Mouse (Mus musculus) liver, embryonic 15.5 days (tissue): ENCODE measurements around the gene Ms4a14. TPM values are rescaled to one million over a fixed set of nuclear protein-coding genes. Genes with fewer than 3 reads are reported as not detected.

Experiments used
- ATAC-seq: fragments of 200-750 bp; cut with Nextera tagmentation; 2 replicates; pipeline ENCODE4 v1.8.0; 2017; ENCODE audit warnings: moderate number of reproducible peaks, mild to moderate bottlenecking, moderate library complexity; ENCODE audit not compliant: insufficient read depth
- H3K27ac ChIP-seq: fragments of 300-500 bp; sonication (generic); replicated peaks from 2 replicates; pipeline ENCODE4 v1.5.1; 2015; ENCODE audit warnings: mild to moderate bottlenecking, inconsistent platforms
- H3K27me3 ChIP-seq: fragments of 300-500 bp; sonication (generic); 2 replicates; pipeline ENCODE4 v1.6.1; 2015; ENCODE audit warnings: mild to moderate bottlenecking, inconsistent platforms
- H3K36me3 ChIP-seq: fragments of 300-500 bp; sonication (generic); replicated peaks from 2 replicates; pipeline ENCODE4 v1.6.1; 2015; ENCODE audit warnings: moderate library complexity, mild to moderate bottlenecking, inconsistent platforms
- H3K4me1 ChIP-seq: fragments of 300-500 bp; sonication (generic); replicated peaks from 2 replicates; pipeline ENCODE4 v1.6.1; 2015; ENCODE audit warnings: inconsistent platforms
- H3K4me2 ChIP-seq: fragments of 300-500 bp; sonication (generic); 2 replicates; pipeline ENCODE4 v1.6.1; 2015; ENCODE audit warnings: moderate library complexity, mild to moderate bottlenecking, inconsistent platforms
- H3K4me3 ChIP-seq: fragments of 300-500 bp; sonication (generic); replicated peaks from 2 replicates; pipeline ENCODE4 v1.5.1; 2015; ENCODE audit warnings: mild to moderate bottlenecking, inconsistent platforms
- H3K9ac ChIP-seq: fragments of 300-500 bp; sonication (generic); 2 replicates; pipeline ENCODE4 v1.6.1; 2015; ENCODE audit warnings: moderate library complexity, mild to moderate bottlenecking, inconsistent platforms
- H3K9me3 ChIP-seq: fragments of 300-500 bp; sonication (generic); replicated peaks from 2 replicates; pipeline ENCODE4 v1.6.1; 2016; ENCODE audit warnings: inconsistent platforms
- WGBS: fragments of 180-500 bp; shearing (Covaris S2); methylation state at CpG from one replicate; pipeline ENCODE4 v1.1.7; 2015; ENCODE audit warnings: mixed read lengths; ENCODE audit not compliant: insufficient replicate concordance; 5-methylcytosine and 5-hydroxymethylcytosine counted together
- polyA plus RNA-seq: library from polyadenylated mRNA; unstranded; fragments of >200 nt; fragmentation: Nextera tagmentation; extraction: Ambion mirVana; gene quantifications from 2 replicates; pipeline ENCODE4 v1.2.1, GENCODE M21; 2015

Gene Ms4a14
- not detected in 2 replicates for polyA plus RNA-seq

DNA sequence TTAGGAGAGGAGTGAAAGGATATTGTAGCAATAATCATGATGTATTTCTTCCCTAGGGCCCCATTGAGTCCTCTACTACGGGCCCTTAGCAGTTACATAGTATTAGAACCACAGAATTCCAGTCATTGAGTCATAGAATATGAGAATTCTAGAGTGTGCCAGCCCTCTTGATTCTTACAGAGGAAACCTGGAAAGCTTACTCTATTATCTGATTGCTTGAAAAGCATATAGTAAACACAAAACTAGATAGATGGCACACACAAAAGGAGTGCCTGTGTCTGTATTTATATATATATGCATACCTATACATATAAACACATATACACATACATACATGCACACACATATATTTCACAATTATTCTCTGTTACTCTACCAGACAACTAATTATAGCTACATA, at the start of gene Ms4a14:
Ms4a14 (minus strand) TSS at position 101 of the 400 bp plus-strand sequence.
- Histone ChIP-seq H3K4me3 (no peak within 1 kb of the TSS), H3K27me3 (no peaks in the 10 kb centered on the region), H3K36me3 (no peaks in the 10 kb centered on the region), H3K9me3 (no peaks in the 10 kb centered on the region), H3K4me1 (no peaks in the 10 kb centered on the region), H3K27ac (no peak within 1 kb of the TSS), H3K9ac (no peak within 1 kb of the TSS), H3K4me2 (no peak within 1 kb of the TSS)
- WGBS: 46% methylated on average over 1 of the region's 1 CpGs
- ATAC-seq: no peak

- no peak for ATAC-seq
- Histone ChIP-seq H3K27me3 (no peaks in the 10 kb centered on the region), H3K36me3 (no peaks in the 10 kb centered on the region), H3K4me1 (no peaks in the 10 kb centered on the region), H3K9me3 (no peaks in the 10 kb centered on the region), H3K4me2 (no peak overlapping the region), H3K27ac (no peak overlapping the region), H3K4me3 (no peak overlapping the region), H3K9ac (no peak overlapping the region)
Measured at GRCm38 (mm10) chr19:11362002-11362401, 47.7 kb upstream of the Ms4a14 start.

DNA sequence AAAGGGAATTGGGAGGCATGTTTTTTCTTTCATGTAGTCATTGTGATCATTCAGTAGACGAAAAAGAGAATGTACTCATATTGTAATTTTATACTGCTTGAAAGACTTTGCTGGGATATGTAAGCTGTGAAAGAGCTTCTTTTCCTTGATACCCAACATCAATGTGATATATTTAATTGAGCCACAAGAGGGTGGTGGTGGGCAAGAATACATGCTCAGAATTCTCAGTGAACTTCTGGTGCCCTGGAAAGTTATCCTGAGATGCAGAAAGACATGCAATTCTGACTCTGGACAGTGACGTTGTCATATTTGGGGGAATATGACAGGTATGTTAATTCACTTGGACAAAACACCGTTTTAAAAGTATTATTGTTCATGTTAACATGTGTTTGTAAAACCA, 45.9 kb upstream of the Ms4a14 start:
- Histone ChIP-seq H3K27me3 (no peaks in the 10 kb centered on the region), H3K9me3 (no peaks in the 10 kb centered on the region), H3K4me3 (no peak overlapping the region), H3K4me2 (no peak overlapping the region), H3K27ac (no peak overlapping the region), H3K4me1 (no peaks in the 10 kb centered on the region), H3K9ac (no peak overlapping the region), H3K36me3 (no peaks in the 10 kb centered on the region)
- WGBS: 42% methylated on average over 3 of the region's 3 CpGs
- no peak for ATAC-seq

DNA sequence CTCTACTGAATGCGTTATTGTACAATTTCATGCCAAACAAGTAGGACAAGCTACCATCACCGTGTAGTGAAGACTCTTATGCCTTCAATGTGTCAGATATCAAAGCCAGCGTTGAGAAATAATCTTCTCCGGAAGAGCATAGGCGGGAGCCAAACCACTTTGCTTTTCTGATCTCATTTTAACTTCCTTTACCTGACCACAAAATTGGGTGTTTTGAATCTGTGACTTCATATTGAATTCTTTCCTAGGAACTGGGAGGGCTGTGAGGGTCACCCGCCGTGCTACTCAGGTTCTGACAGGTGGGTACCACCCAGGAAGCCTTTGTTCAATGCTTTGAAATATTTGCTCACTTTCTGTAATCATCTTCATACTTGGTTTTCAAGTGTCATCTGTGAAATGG, 41.5 kb upstream of the Ms4a14 start:
- 31% methylated on average over 7 of the region's 7 CpGs for WGBS
- Histone ChIP-seq H3K9me3 (no peaks in the 10 kb centered on the region), H3K4me2 (no peak overlapping the region), H3K4me3 (no peak overlapping the region), H3K9ac (no peak overlapping the region), H3K27ac (no peak overlapping the region), H3K4me1 (no peaks in the 10 kb centered on the region), H3K36me3 (no peaks in the 10 kb centered on the region), H3K27me3 (no peaks in the 10 kb centered on the region)
- ATAC-seq: no peak

DNA sequence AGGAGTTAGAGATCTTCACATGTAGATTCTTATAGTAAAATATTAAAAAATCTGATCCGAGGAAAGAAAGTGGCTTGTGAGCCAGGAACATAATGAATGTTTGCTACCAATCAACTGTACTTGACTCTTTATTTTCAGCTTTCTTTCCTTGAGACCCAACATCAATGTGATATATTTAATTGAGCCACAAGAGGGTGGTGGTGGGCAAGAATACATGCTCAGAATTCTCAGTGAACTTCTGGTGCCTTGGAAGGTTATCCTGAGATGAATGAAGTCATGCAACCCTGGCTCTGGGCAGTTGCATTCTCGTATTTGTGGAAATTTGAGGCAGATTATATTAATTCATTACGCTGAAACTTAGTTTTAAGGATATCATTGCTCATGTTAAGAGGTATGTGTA, 37.6 kb upstream of the Ms4a14 start:
- no peak for ATAC-seq
- Histone ChIP-seq H3K4me1 (no peaks in the 10 kb centered on the region), H3K4me2 (no peak overlapping the region), H3K27me3 (no peaks in the 10 kb centered on the region), H3K9me3 (no peaks in the 10 kb centered on the region), H3K27ac (no peak overlapping the region), H3K36me3 (no peaks in the 10 kb centered on the region), H3K4me3 (no peak overlapping the region), H3K9ac (no peak overlapping the region)
- WGBS: 24% methylated on average over 3 of the region's 3 CpGs

DNA sequence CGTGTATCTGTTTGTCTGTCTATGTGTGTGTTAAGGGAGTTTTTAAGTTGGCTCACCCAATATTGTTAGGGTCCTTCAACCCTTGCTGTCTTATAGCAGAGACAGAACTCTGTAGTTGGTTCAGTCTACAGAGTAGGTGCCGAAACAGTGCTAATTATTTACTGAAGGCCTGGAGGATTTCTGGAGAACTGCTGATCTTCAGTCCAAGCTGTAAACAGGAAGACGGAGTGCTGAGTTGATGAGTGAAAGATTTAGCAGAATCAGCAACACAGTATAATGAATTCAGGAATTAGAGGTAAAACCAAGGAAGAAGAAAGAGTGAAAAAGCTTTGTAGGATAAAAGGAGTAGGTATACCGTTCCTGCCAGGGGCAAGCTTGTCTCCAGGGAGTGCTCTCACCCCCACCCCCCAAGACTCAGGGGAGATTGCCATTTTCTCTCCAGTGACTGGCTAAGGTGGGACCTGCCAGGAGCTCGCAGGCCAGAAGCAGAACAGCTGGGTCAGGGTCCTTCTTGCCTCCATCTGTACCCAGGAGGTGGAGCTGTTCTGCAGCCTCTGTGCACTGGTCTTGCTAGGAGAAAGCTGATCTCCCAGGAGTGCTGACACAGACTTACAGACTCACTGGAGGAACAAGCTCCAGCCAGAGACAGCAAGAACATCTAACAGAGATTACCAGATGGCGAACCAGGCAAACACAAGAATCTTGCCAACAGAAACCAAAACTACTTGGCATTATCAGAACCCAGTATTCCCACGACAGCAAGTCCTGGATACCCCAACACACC, 35.6 kb upstream of the Ms4a14 start:
- Histone ChIP-seq H3K27ac (no peak overlapping the region), H3K4me3 (no peak overlapping the region), H3K9ac (no peak overlapping the region), H3K27me3 (no peaks in the 10 kb centered on the region), H3K4me1 (no peaks in the 10 kb centered on the region), H3K36me3 (no peaks in the 10 kb centered on the region), H3K4me2 (no peak overlapping the region), H3K9me3 (no peaks in the 10 kb centered on the region)
- ATAC-seq: no peak
- 41% methylated on average over 7 of the region's 7 CpGs for WGBS

GRCm38 (mm10) chr19:11343992-11344391, 29.7 kb upstream of the Ms4a14 start:
- Histone ChIP-seq H3K4me1 (no peaks in the 10 kb centered on the region), H3K4me3 (no peak overlapping the region), H3K36me3 (no peaks in the 10 kb centered on the region), H3K9me3 (no peaks in the 10 kb centered on the region), H3K27me3 (no peaks in the 10 kb centered on the region), H3K27ac (no peak overlapping the region), H3K4me2 (no peak overlapping the region), H3K9ac (no peak overlapping the region)
- no peak for ATAC-seq

- no peak overlapping the region for H3K27ac ChIP-seq
- no peak overlapping the region for H3K4me2 ChIP-seq
- no peaks in the 10 kb centered on the region for H3K27me3 ChIP-seq
- H3K4me3 ChIP-seq: no peak overlapping the region
- H3K9ac ChIP-seq: no peak overlapping the region
- no peaks in the 10 kb centered on the region for H3K4me1 ChIP-seq
- H3K9me3 ChIP-seq: no peaks in the 10 kb centered on the region
- H3K36me3 ChIP-seq: no peaks in the 10 kb centered on the region
- no peak for ATAC-seq
Measured at GRCm38 (mm10) chr19:11343147-11343546, 28.9 kb upstream of the Ms4a14 start.

DNA sequence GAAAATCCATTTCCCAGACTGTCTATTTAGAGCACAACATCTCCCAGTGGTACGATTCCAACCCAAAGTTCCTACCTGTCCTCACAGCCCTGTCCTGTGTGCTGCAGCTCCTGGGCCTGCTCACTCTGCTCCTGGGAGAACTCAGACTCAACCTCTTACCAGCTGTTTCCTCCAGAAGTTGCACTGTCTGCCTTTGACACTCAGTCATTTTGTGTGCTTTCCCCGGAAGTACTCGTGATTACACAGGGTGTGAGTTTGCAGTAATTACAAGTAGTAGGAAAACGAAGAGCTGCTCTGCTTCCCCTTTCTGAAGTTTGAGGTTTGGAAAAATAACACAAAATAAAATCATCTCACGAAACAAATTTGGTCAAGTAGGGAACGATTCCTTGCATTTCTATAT, 21.7 kb upstream of the Ms4a14 start, which contains the start of gene Ms4a7:
Ms4a7 (minus strand) TSS at position 215 of the 400 bp plus-strand sequence.
- Histone ChIP-seq H3K36me3 (no peaks in the 10 kb centered on the region), H3K4me1 (no peaks in the 10 kb centered on the region), H3K4me3 (no peak within 1 kb of the TSS), H3K9me3 (no peaks in the 10 kb centered on the region), H3K27me3 (no peaks in the 10 kb centered on the region), H3K4me2 (no peak within 1 kb of the TSS), H3K27ac (no peak within 1 kb of the TSS), H3K9ac (no peak within 1 kb of the TSS)
- whole genome bisulfite sequencing: 33% methylated on average over 6 of the region's 6 CpGs
- ATAC-seq: no peak

GRCm38 (mm10) chr19:11321123-11321522, 6.9 kb upstream of the Ms4a14 start:
- WGBS: 40% methylated on average over 1 of the region's 1 CpGs
- Histone ChIP-seq H3K27ac (no peak overlapping the region), H3K36me3 (no peaks in the 10 kb centered on the region), H3K4me3 (no peak overlapping the region), H3K4me2 (no peak overlapping the region), H3K4me1 (no peaks in the 10 kb centered on the region), H3K9me3 (no peaks in the 10 kb centered on the region), H3K9ac (no peak overlapping the region), H3K27me3 (no peaks in the 10 kb centered on the region)
- no peak for ATAC-seq

- Histone ChIP-seq H3K4me3 (no peak overlapping the region), H3K4me1 (no peaks in the 10 kb centered on the region), H3K27me3 (no peaks in the 10 kb centered on the region), H3K27ac (no peak overlapping the region), H3K36me3 (no peaks in the 10 kb centered on the region), H3K4me2 (no peak overlapping the region), H3K9me3 (no peaks in the 10 kb centered on the region), H3K9ac (no peak overlapping the region)
- no peak for ATAC-seq
- 75% methylated on average over 4 of the region's 4 CpGs for WGBS
Measured at GRCm38 (mm10) chr19:11316786-11317185, 2.5 kb upstream of the Ms4a14 start.

GRCm38 (mm10) chr19:11308888-11309287, 5.4 kb downstream of the Ms4a14 start:
- no peaks in the 10 kb centered on the region for H3K4me1 ChIP-seq
- no peak overlapping the region for H3K4me2 ChIP-seq
- no peaks in the 10 kb centered on the region for H3K9me3 ChIP-seq
- H3K27ac ChIP-seq: no peak overlapping the region
- no peaks in the 10 kb centered on the region for H3K36me3 ChIP-seq
- no peak overlapping the region for H3K4me3 ChIP-seq
- no peak for ATAC-seq
- H3K27me3 ChIP-seq: no peaks in the 10 kb centered on the region
- no peak overlapping the region for H3K9ac ChIP-seq
